Mouse (Mus musculus): ENCODE results near the gene Paqr8. TPM values are rescaled to one million over a fixed set of nuclear protein-coding genes. Genes with fewer than 3 reads are reported as not detected.

The Paqr8 gene
- total and polyA plus RNA-seq, 3 experiments: 0.46 to 1.8 TPM; not detected in 1

DNA sequence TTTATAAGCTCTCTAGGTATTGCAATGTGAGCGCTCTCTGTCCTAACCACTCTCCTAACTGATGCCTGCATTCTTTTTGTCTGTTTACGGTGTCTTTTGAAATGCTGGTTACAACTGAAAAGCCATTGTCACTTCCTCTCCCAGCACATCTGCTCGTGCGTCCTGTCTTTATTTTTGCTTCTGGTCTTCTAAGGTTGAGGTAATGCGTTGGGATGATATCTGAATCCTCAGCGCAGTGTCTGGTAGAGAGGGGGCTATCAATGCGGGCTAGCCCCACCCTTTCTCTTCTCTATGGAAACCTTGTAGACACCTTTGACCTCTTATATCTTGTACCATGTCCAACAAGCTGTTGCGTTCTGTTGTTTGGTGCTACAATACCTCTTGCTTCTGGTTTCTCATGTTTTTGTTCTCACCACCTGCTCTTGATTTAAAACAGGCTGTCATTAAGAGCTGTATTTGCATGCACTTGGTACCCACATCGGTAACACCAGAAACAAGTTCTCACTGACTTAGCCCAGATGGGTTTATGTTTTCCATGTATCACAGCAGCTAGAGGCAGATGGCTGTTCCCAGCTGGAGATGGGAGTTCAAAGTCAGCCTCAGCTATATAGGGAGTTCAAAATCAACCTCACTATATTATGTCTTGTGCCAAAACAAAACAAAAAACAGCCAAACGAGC lies 96.1 kb downstream of the Paqr8 start:
- Histone ChIP-seq H3K9me3 (replicated peaks; ENCODE audit: insufficient read depth, low read length) (no peaks in the 10 kb centered on the region), H3K36me3 (ENCODE audit: control insufficient read depth in 1 of 2, insufficient read depth in 2 of 2, low read length in 2 of 2) (no peaks in the 10 kb centered on the region), H3K79me2 (ENCODE audit: control insufficient read depth, insufficient read depth, low read length, poor library complexity) (no peaks in the 10 kb centered on the region), H3K4me1 (ENCODE audit: control insufficient read depth in 1 of 2, insufficient read depth in 2 of 2, low read length in 2 of 2) (no peaks in the 10 kb centered on the region; a peak in 1 of 4 replicates), H3K27ac (ENCODE audit: control insufficient read depth, low read depth, low read length) (no peak overlapping the region), H3K27me3 (ENCODE audit: control insufficient read depth in 1 of 2, insufficient read depth in 2 of 2, low read length in 2 of 2) (no peaks in the 10 kb centered on the region), H3K4me3 (ENCODE audit: control insufficient read depth in 1 of 2, insufficient read depth in 1 of 2, low read depth in 2 of 2, low read length in 2 of 2) (no peak overlapping the region), H3K9ac (ENCODE audit: control insufficient read depth, low read depth, low read length, poor library complexity, severe bottlenecking) (no peak overlapping the region)
- no peak for DNase-seq (ENCODE audit: low read depth, low spot score)
- no peak for TF ChIP-seq RAD21 (IDR thresholded peaks at IDR 0.05; ENCODE audit: low read depth, low read length)
- no peak for TF ChIP-seq MAX (IDR thresholded peaks at IDR 0.05; ENCODE audit: low read length)
- no peak for TF ChIP-seq BHLHE40 (IDR thresholded peaks at IDR 0.05; ENCODE audit: borderline replicate concordance, low read depth, low read length)
- TF ChIP-seq E2F4 (IDR thresholded peaks at IDR 0.05; ENCODE audit: borderline replicate concordance, low read depth, low read length): no peak

Other genes starting within 250 kb of the Paqr8 start
- gene Il17a, start 159.7 kb upstream of the Paqr8 start, total RNA-seq (2012; rRNA removed): not detected in 2 replicates
- not detected for gene Il17a, start 159.7 kb upstream of the Paqr8 start, polyA plus RNA-seq (2012; ENCODE audit: insufficient read depth in 1 of 2, insufficient read length in 2 of 2, low read depth in 1 of 2, low replicate concordance in 2 of 2, missing spikeins in 1 of 2)
- gene Il17f, start 100.0 kb upstream of the Paqr8 start, total RNA-seq (2012; rRNA removed): not detected in 2 replicates
- not detected for gene Il17f, start 100.0 kb upstream of the Paqr8 start, polyA plus RNA-seq (2012; ENCODE audit: insufficient read depth in 1 of 2, insufficient read length in 2 of 2, low read depth in 1 of 2, low replicate concordance in 2 of 2, missing spikeins in 1 of 2)
- gene Mcm3, start 70.3 kb upstream of the Paqr8 start, total RNA-seq (2012; rRNA removed): 182 and 189 TPM in 2 replicates
- 100 to 1,000 TPM; 204 to 267 TPM for gene Mcm3, start 70.3 kb upstream of the Paqr8 start, polyA plus RNA-seq (2012; ENCODE audit: insufficient read depth in 1 of 2, insufficient read length in 2 of 2, low read depth in 1 of 2, low replicate concordance in 2 of 2, missing spikeins in 1 of 2)
- not detected in 2 replicates for gene Efhc1, start 61.0 kb downstream of the Paqr8 start, total RNA-seq (2012; rRNA removed)
- not detected for gene Efhc1, start 61.0 kb downstream of the Paqr8 start, polyA plus RNA-seq (2012; ENCODE audit: insufficient read depth in 1 of 2, insufficient read length in 2 of 2, low read depth in 1 of 2, low replicate concordance in 2 of 2, missing spikeins in 1 of 2)
- gene Tram2, start 188.6 kb downstream of the Paqr8 start, total RNA-seq (2012; rRNA removed): 0.54 and 0.95 TPM in 2 replicates
- gene Tram2, start 188.6 kb downstream of the Paqr8 start, polyA plus RNA-seq (2012; ENCODE audit: insufficient read depth in 1 of 2, insufficient read length in 2 of 2, low read depth in 1 of 2, low replicate concordance in 2 of 2, missing spikeins in 1 of 2): 1 to 10 TPM in 1 of 2 experiments, not detected in 1; 2.9 TPM